Mouse (Mus musculus): Measurements from ENCODE around the gene Shank3.

The Shank3 gene

GRCm38 (mm10) chr15:89477091-89477491 is 22.3 kb upstream of the Shank3 start, which contains the start of gene Arsa:
Gene Arsa (minus strand): TSS chr15:89477425.
- DNase-seq (ENCODE audit: low spot score): no peak

GRCm38 (mm10) chr15:89477806-89478205 is 21.6 kb upstream of the Shank3 start:
- no peak for DNase-seq (ENCODE audit: low spot score)

- DNase-seq (ENCODE audit: low spot score): no peak
Measured at GRCm38 (mm10) chr15:89478622-89479021, 20.8 kb upstream of the Shank3 start.

- DNase-seq (ENCODE audit: low spot score): no peak
Measured at GRCm38 (mm10) chr15:89480584-89480983, 18.8 kb upstream of the Shank3 start.

- DNase-seq (ENCODE audit: low spot score): no peak
Measured at GRCm38 (mm10) chr15:89488182-89488581, 11.2 kb upstream of the Shank3 start.

GRCm38 (mm10) chr15:89488611-89489117 is 10.8 kb upstream of the Shank3 start:
- no peak for DNase-seq (ENCODE audit: low spot score)

GRCm38 (mm10) chr15:89494970-89495369 is 4.5 kb upstream of the Shank3 start:
- no peak for DNase-seq (ENCODE audit: low spot score)

GRCm38 (mm10) chr15:89496131-89496530 is 3.3 kb upstream of the Shank3 start:
- DNase-seq (ENCODE audit: low spot score): no peak

GRCm38 (mm10) chr15:89496841-89497240 is 2.6 kb upstream of the Shank3 start:
- no peak for DNase-seq (ENCODE audit: low spot score)

- no peak for DNase-seq (ENCODE audit: low spot score)
Measured at GRCm38 (mm10) chr15:89497391-89498048, 1.9 kb upstream of the Shank3 start.

- DNase-seq (ENCODE audit: low spot score): peak; percentile 75
Measured at GRCm38 (mm10) chr15:89498049-89498960, 1.1 kb upstream of the Shank3 start.

- DNase-seq (ENCODE audit: low spot score): peak; percentile 48
Measured at GRCm38 (mm10) chr15:89499784-89500220, 379 bp downstream of the Shank3 start.

GRCm38 (mm10) chr15:89500221-89500791 is 883 bp downstream of the Shank3 start:
- DNase-seq (ENCODE audit: low spot score): no peak

- DNase-seq (ENCODE audit: low spot score): no peak
Measured at GRCm38 (mm10) chr15:89501321-89501720, 1.9 kb downstream of the Shank3 start.

- DNase-seq (ENCODE audit: low spot score): no peak
Measured at GRCm38 (mm10) chr15:89504838-89505237, 5.4 kb downstream of the Shank3 start.

- no peak for DNase-seq (ENCODE audit: low spot score)
Measured at GRCm38 (mm10) chr15:89507751-89508150, 8.3 kb downstream of the Shank3 start.

- no peak for DNase-seq (ENCODE audit: low spot score)
Measured at GRCm38 (mm10) chr15:89512679-89513078, 13.3 kb downstream of the Shank3 start.

- no peak for DNase-seq (ENCODE audit: low spot score)
Measured at GRCm38 (mm10) chr15:89521951-89522350, 22.5 kb downstream of the Shank3 start.

- DNase-seq (ENCODE audit: low spot score): no peak
Measured at GRCm38 (mm10) chr15:89522566-89523282, 23.3 kb downstream of the Shank3 start.

- no peak for DNase-seq (ENCODE audit: low spot score)
Measured at GRCm38 (mm10) chr15:89523283-89523832, 23.9 kb downstream of the Shank3 start.

- DNase-seq (ENCODE audit: low spot score): no peak
Measured at GRCm38 (mm10) chr15:89524001-89524571, 24.7 kb downstream of the Shank3 start.

Measured in layer of hippocampus, adult 11-12 months (tissue).